Mouse (Mus musculus) adrenal gland, postnatal 36 days (tissue): Measurements from ENCODE around the gene Ntrk3. TPM values are rescaled to one million over a fixed set of nuclear protein-coding genes. Genes with fewer than 3 reads are reported as not detected.

Source experiments
- DNase-seq, 2 experiments: peaks; one replicate each; pipeline ENCODE4 v3.0.0; 2021; ENCODE audit warnings: mixed read lengths in 1 of 2
- total RNA-seq, 2 experiments: library from RNA; stranded (reverse); gene quantifications; 2 replicates each; pipeline ENCODE4 v1.2.3; 2021

Gene Ntrk3
- total RNA-seq, 2 experiments from 2014 or later, result 19.8 to 37.4 TPM

GRCm38 (mm10) chr7:78221668-78222067 lies 516.1 kb downstream of the Ntrk3 start:
- DNase-seq, result no peak

- DNase-seq, result peak in 1 of 2 experiments; percentile 4
Measured at GRCm38 (mm10) chr7:78220949-78221348, 516.9 kb downstream of the Ntrk3 start.

- DNase-seq, result peak in 1 of 2 experiments; percentile 7
Measured at GRCm38 (mm10) chr7:78190931-78191653, 546.7 kb downstream of the Ntrk3 start.

GRCm38 (mm10) chr7:78185578-78185977 lies 552.2 kb downstream of the Ntrk3 start:
- DNase-seq, result no peak

GRCm38 (mm10) chr7:78183396-78183795 lies 554.4 kb downstream of the Ntrk3 start:
- no peak for DNase-seq

- DNase-seq, result no peak
Measured at GRCm38 (mm10) chr7:78179996-78180665, 557.7 kb downstream of the Ntrk3 start.

GRCm38 (mm10) chr7:78172267-78172955 lies 565.4 kb downstream of the Ntrk3 start:
- DNase-seq, result no peak

- no peak for DNase-seq
Measured at GRCm38 (mm10) chr7:78165466-78165865, 572.3 kb downstream of the Ntrk3 start.

GRCm38 (mm10) chr7:78157946-78158345 lies 579.9 kb downstream of the Ntrk3 start:
- no peak for DNase-seq

- no peak for DNase-seq
Measured at GRCm38 (mm10) chr7:78145251-78145650, 592.6 kb downstream of the Ntrk3 start.

- no peak for DNase-seq
Measured at GRCm38 (mm10) chr7:78144849-78145248, 593.0 kb downstream of the Ntrk3 start.

- DNase-seq, result no peak
Measured at GRCm38 (mm10) chr7:78129966-78130365, 607.8 kb downstream of the Ntrk3 start.

Other genes starting within 250 kb of the Ntrk3 start
- 100 to 1,000 TPM in 1 of 2 experiments, 10 to 100 TPM in 1; 95.7 to 122 TPM for gene Mrps11, start 45.1 kb upstream of the Ntrk3 start, total RNA-seq
- gene Mrpl46, start 45.5 kb upstream of the Ntrk3 start, total RNA-seq, result 10 to 100 TPM; 37.2 to 41.0 TPM
- gene Det1, start 109.3 kb upstream of the Ntrk3 start, total RNA-seq, result 10 to 100 TPM; 11.5 to 15.5 TPM
- gene Aen, start 157.8 kb upstream of the Ntrk3 start, total RNA-seq, result 10 to 100 TPM; 37.8 to 39.2 TPM
- gene Isg20, start 175.4 kb upstream of the Ntrk3 start, total RNA-seq, result 10 to 100 TPM in 1 of 2 experiments, 1 to 10 TPM in 1; 7.0 to 11.2 TPM